Mouse (Mus musculus): ENCODE results near the gene Ano2. TPM values are rescaled to one million over a fixed set of nuclear protein-coding genes. Genes with fewer than 3 reads are reported as not detected.

Ano2 gene
- total RNA-seq (2012; rRNA removed) (not detected in 2 replicates), total RNA-seq (2014; rRNA removed) (not detected in 2 replicates), polyA plus RNA-seq (2012; ENCODE audit: insufficient read length, low read depth) (not detected in 2 replicates)

DNA sequence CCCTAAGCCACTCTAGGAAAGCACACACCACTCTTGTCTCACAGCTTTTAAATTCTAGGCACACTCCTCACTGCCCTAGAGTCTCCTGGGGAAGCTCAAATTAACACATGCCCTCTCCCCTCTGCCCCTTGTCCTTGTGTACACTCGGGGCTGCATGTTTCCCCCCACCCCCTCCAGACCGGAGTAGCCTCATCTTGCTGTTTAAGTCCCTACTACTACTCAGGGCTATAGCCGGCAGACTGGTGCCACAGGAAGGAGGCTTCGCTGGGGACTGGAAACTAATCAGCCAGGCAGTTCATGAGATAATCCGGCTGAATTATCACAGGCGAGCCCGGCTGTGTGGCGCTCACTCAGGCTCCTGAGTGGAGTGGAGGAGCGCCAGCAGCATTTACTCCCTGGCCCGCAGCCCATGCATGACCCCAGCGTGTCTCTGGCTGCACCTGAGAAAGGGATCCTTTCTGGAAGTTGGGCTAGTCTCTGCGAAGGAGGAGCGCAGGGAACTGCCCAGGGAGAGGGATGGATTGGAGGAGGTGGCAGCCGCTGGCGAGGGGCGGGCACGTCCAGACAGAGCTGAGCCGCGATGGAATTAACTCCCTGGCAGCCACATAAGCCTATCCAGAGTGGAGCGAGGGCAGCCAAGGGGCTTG lies at the start of gene Ano2:
Gene Ano2, plus strand, starts transcription at position 363 of the 647 bp plus-strand sequence.
- H3K4me3 ChIP-seq (replicated peaks in 1 of 3; ENCODE audit: low read depth in 2 of 3, low read length in 2 of 3, poor library complexity in 1 of 3): no peak within 1 kb of the TSS
- in situ Hi-C loops (cut with MboI; ENCODE audit: low pct_ligation_motif_present, low pct_unique_long_range_greater_than_20kb, low sequenced_read_pairs) (no loop called here), dilution Hi-C loops (cut with MboI; ENCODE audit: extremely low pct_ligation_motif_present, extremely low pct_unique_long_range_greater_than_20kb, low sequenced_read_pairs) (no loop called here)
- H3K9ac ChIP-seq (ENCODE audit: insufficient read depth, low read depth): no peak within 1 kb of the TSS
- DNase-seq (ENCODE audit: extremely low read depth): no peak
- TF ChIP-seq SMC3 (IDR thresholded peaks at IDR 0.05; ENCODE audit: low read depth, low read length) (no peak), ETS1 (conservative IDR thresholded peaks at IDR 0.05; ENCODE audit: low read depth, low read length) (no peak), TCF12 (IDR thresholded peaks at IDR 0.05; ENCODE audit: low read depth, low read length) (no peak), MAZ (IDR thresholded peaks at IDR 0.05; ENCODE audit: low read depth, low read length) (no peak), CHD2 (IDR thresholded peaks at IDR 0.05; ENCODE audit: low read length) (no peak), ZNF384 (IDR thresholded peaks at IDR 0.05; ENCODE audit: low read depth, low read length) (no peak), CHD1 (IDR thresholded peaks at IDR 0.05; ENCODE audit: low read depth, low read length) (no peak), ZKSCAN1 (IDR thresholded peaks at IDR 0.05; ENCODE audit: borderline replicate concordance, low read depth, low read length) (no peak), IRF4 (IDR thresholded peaks at IDR 0.05; ENCODE audit: low read depth, low read length) (no peak), JUND (conservative IDR thresholded peaks at IDR 0.05; ENCODE audit: low read depth, low read length) (no peak), KAT2A (IDR thresholded peaks at IDR 0.05; ENCODE audit: insufficient replicate concordance, low read length) (no peak)
- no peak within 1 kb of the TSS for H3K4me2 ChIP-seq (ENCODE audit: insufficient read depth, low read depth, poor library complexity, severe bottlenecking)
- no peaks in the 10 kb centered on the region for H3K9me3 ChIP-seq (replicated peaks; ENCODE audit: low read length)
- H3K36me3 ChIP-seq (replicated peaks in 1 of 2; ENCODE audit: control insufficient read depth in 1 of 2, insufficient read depth in 1 of 2, low read length in 1 of 2): no peaks in the 10 kb centered on the region
- H3K27me3 ChIP-seq (replicated peaks): peaks cover 92% of the 10 kb centered on the region
- H3K79me2 ChIP-seq (replicated peaks; ENCODE audit: control insufficient read depth, extremely low read depth, insufficient read depth, poor library complexity, severe bottlenecking): no peaks in the 10 kb centered on the region
- no peaks in the 10 kb centered on the region for H3K4me1 ChIP-seq (ENCODE audit: control insufficient read depth in 1 of 2, insufficient read depth in 2 of 2)
- H3K27ac ChIP-seq (ENCODE audit: insufficient read depth, low read depth): no peak within 1 kb of the TSS

DNA sequence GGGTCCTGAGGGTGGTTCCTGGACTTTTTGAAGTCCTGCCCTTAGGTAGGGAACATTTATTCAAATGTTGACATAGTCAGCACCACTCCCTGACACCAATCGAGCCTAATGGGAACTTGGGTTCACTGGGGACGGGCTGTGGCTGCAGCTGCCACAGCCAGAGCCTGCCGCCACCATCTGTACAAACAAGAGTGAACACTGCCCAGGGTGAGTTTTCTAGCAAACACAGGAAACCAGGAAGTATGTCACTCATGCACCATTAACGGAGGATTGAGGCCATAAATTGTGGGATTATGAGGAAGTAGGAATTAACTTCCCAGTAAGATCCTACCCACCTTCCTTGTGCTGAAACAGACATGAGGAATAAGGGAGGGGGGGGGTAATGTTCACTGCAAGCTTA lies 49.7 kb upstream of the Ano2 start:
- in situ Hi-C loops (cut with MboI; ENCODE audit: low pct_ligation_motif_present, low pct_unique_long_range_greater_than_20kb, low sequenced_read_pairs): no loop called here
- H3K36me3 ChIP-seq (replicated peaks in 1 of 2; ENCODE audit: control insufficient read depth in 1 of 2, insufficient read depth in 1 of 2, low read length in 1 of 2): no peaks in the 10 kb centered on the region
- H3K4me1 ChIP-seq (ENCODE audit: control insufficient read depth in 1 of 2, insufficient read depth in 2 of 2): no peaks in the 10 kb centered on the region
- H3K9me3 ChIP-seq (replicated peaks; ENCODE audit: low read length): no peaks in the 10 kb centered on the region
- TF ChIP-seq ZMIZ1 (IDR thresholded peaks at IDR 0.05; ENCODE audit: low read depth, low read length): no peak
- TF ChIP-seq HCFC1 (IDR thresholded peaks at IDR 0.05; ENCODE audit: low read depth, low read length): no peak
- no peak for DNase-seq (ENCODE audit: extremely low read depth)
- H3K4me3 ChIP-seq (replicated peaks in 1 of 3; ENCODE audit: low read depth in 2 of 3, low read length in 2 of 3, poor library complexity in 1 of 3): no peak overlapping the region
- no peaks in the 10 kb centered on the region for H3K79me2 ChIP-seq (replicated peaks; ENCODE audit: control insufficient read depth, extremely low read depth, insufficient read depth, poor library complexity, severe bottlenecking)
- H3K9ac ChIP-seq (ENCODE audit: insufficient read depth, low read depth): no peak overlapping the region
- H3K27me3 ChIP-seq (replicated peaks): peaks cover 87% of the 10 kb centered on the region
- H3K27ac ChIP-seq (ENCODE audit: insufficient read depth, low read depth): no peak overlapping the region
- dilution Hi-C loops (cut with MboI; ENCODE audit: extremely low pct_ligation_motif_present, extremely low pct_unique_long_range_greater_than_20kb, low sequenced_read_pairs): no loop called here
- H3K4me2 ChIP-seq (ENCODE audit: insufficient read depth, low read depth, poor library complexity, severe bottlenecking): no peak overlapping the region
